Mouse (Mus musculus) MEL (cell line): ENCODE data around the gene Mrtfb. TPM values are rescaled to one million over a fixed set of nuclear protein-coding genes. Genes with fewer than 3 reads are reported as not detected.

Source experiments
- DNase-seq: peaks from one replicate; pipeline ENCODE4 v3.0.0; 2011; ENCODE audit warnings: low read depth, low spot score
- H3K27ac ChIP-seq: 2 replicates; pipeline ENCODE4 v1.5.1; 2012; ENCODE audit warnings: low read depth, mild to moderate bottlenecking, control low read depth, low read length, moderate library complexity; ENCODE audit not compliant: control insufficient read depth
- H3K27me3 ChIP-seq, 2 experiments: fragments of 150-350 bp in 1 of 2; sonication (generic) in 1 of 2; 2 replicates each; pipeline ENCODE4 v1.6.1; 2012; ENCODE audit warnings: low read length in 2 of 2, mild to moderate bottlenecking in 2 of 2, improper control_type of control experiment in 1 of 2, moderate library complexity in 1 of 2; ENCODE audit not compliant: insufficient read depth in 2 of 2, control insufficient read depth in 1 of 2
- H3K36me3 ChIP-seq, 2 experiments: 2 replicates each; pipeline ENCODE4 v1.6.1; 2012 to 2014; ENCODE audit warnings: low read length in 2 of 2, improper control_type of control experiment in 1 of 2, inconsistent platforms in 1 of 2, mild to moderate bottlenecking in 1 of 2; ENCODE audit not compliant: insufficient read depth in 2 of 2, control insufficient read depth in 1 of 2
- H3K4me1 ChIP-seq, 2 experiments: fragments of 150-350 bp in 1 of 2; sonication (generic) in 1 of 2; 2 replicates each; pipeline ENCODE4 v1.6.1; 2012; ENCODE audit warnings: low read length in 2 of 2, improper control_type of control experiment in 1 of 2, mild to moderate bottlenecking in 1 of 2; ENCODE audit not compliant: insufficient read depth in 2 of 2, control insufficient read depth in 1 of 2
- H3K4me3 ChIP-seq, 2 experiments: fragments of 150-350 bp in 1 of 2; sonication (generic) in 1 of 2; 2 replicates each; pipeline ENCODE4 v1.5.1; 2012; ENCODE audit warnings: low read depth in 2 of 2, low read length in 2 of 2, mild to moderate bottlenecking in 2 of 2, moderate library complexity in 2 of 2, control low read depth in 1 of 2, improper control_type of control experiment in 1 of 2; ENCODE audit not compliant: control insufficient read depth in 1 of 2, insufficient read depth in 1 of 2
- H3K79me2 ChIP-seq: 2 replicates; pipeline ENCODE4 v1.6.1; 2012; ENCODE audit warnings: mild to moderate bottlenecking, low read length, moderate library complexity; ENCODE audit not compliant: control insufficient read depth, poor library complexity, insufficient read depth
- H3K9ac ChIP-seq: 2 replicates; pipeline ENCODE4 v1.6.1; 2012; ENCODE audit warnings: low read depth, mild to moderate bottlenecking, control low read depth, low read length, moderate library complexity; ENCODE audit not compliant: control insufficient read depth, poor library complexity, severe bottlenecking
- H3K9me3 ChIP-seq: fragments of 150-350 bp; sonication (generic); replicated peaks from 2 replicates; pipeline ENCODE4 v1.6.1; 2012; ENCODE audit warnings: mild to moderate bottlenecking, low read length, improper control_type of control experiment, moderate library complexity; ENCODE audit not compliant: insufficient read depth
- CHD2 ChIP-seq: IDR thresholded peaks from 2 replicates; pipeline ENCODE4 v1.6.1; 2011; ENCODE audit warnings: low read length, improper control_type of control experiment
- CTCF ChIP-seq, 3 experiments: IDR thresholded peaks in 2 of 3; conservative IDR thresholded peaks in 1 of 3; 2 replicates each; pipeline ENCODE4 v1.5.1; 2011 to 2012; ENCODE audit warnings: low read length in 3 of 3, low read depth in 2 of 3, mild to moderate bottlenecking in 2 of 3, improper control_type of control experiment in 1 of 3, inconsistent platforms in 1 of 3, mixed read lengths in 1 of 3, moderate library complexity in 1 of 3; ENCODE audit not compliant: control insufficient read depth in 1 of 3, insufficient read depth in 1 of 3, poor library complexity in 1 of 3, severe bottlenecking in 1 of 3
- ELF1 ChIP-seq: IDR thresholded peaks from 2 replicates; pipeline ENCODE4 v1.6.1; 2014; ENCODE audit warnings: low read depth, mild to moderate bottlenecking, inconsistent platforms, low read length, improper control_type of control experiment, moderate library complexity
- EP300 ChIP-seq, 2 experiments: IDR thresholded peaks; 2 replicates each; pipeline ENCODE4 v1.6.1; 2011; ENCODE audit warnings: improper control_type of control experiment in 2 of 2, low read length in 2 of 2, low read depth in 1 of 2, mild to moderate bottlenecking in 1 of 2
- GATA1 ChIP-seq: IDR thresholded peaks from 2 replicates; pipeline ENCODE4 v1.6.1; 2011; ENCODE audit warnings: low read depth, low read length, improper control_type of control experiment
- HCFC1 ChIP-seq: IDR thresholded peaks from 2 replicates; pipeline ENCODE4 v1.6.1; 2012; ENCODE audit warnings: low read depth, mild to moderate bottlenecking, inconsistent platforms, low read length, improper control_type of control experiment, moderate library complexity
- MEF2A ChIP-seq: IDR thresholded peaks from 2 replicates; pipeline ENCODE4 v1.6.1; 2014; ENCODE audit warnings: low read depth, mild to moderate bottlenecking, inconsistent platforms, low read length, improper control_type of control experiment; ENCODE audit not compliant: poor library complexity, insufficient replicate concordance, severe bottlenecking; ENCODE audit errors: extremely low read depth
- MXI1 ChIP-seq: IDR thresholded peaks from 2 replicates; pipeline ENCODE4 v1.6.1; 2011; ENCODE audit warnings: mild to moderate bottlenecking, low read depth, low read length, improper control_type of control experiment
- MYC ChIP-seq: IDR thresholded peaks from 2 replicates; pipeline ENCODE4 v1.6.1; 2011; ENCODE audit warnings: low read depth, mild to moderate bottlenecking, low read length, improper control_type of control experiment, moderate library complexity
- NELFE ChIP-seq: IDR thresholded peaks from 2 replicates; pipeline ENCODE4 v1.6.1; 2011; ENCODE audit warnings: low read depth, low read length, improper control_type of control experiment
- NRF1 ChIP-seq: IDR thresholded peaks from 2 replicates; pipeline ENCODE4 v1.6.1; 2014; ENCODE audit warnings: low read depth, mild to moderate bottlenecking, inconsistent platforms, low read length, improper control_type of control experiment, moderate library complexity; ENCODE audit not compliant: poor library complexity, insufficient read depth, severe bottlenecking
- POLR2A ChIP-seq, 2 experiments: IDR thresholded peaks; 2 replicates each; pipeline ENCODE4 v1.6.1; 2011 to 2012; ENCODE audit warnings: low read length in 2 of 2, mild to moderate bottlenecking in 2 of 2, control low read depth in 1 of 2, improper control_type of control experiment in 1 of 2, low read depth in 1 of 2, moderate library complexity in 1 of 2; ENCODE audit not compliant: control insufficient read depth in 1 of 2, insufficient read depth in 1 of 2, poor library complexity in 1 of 2
- POLR2AphosphoS2 ChIP-seq: IDR thresholded peaks from 2 replicates; pipeline ENCODE4 v1.6.1; 2011; ENCODE audit warnings: low read length, improper control_type of control experiment
- POLR2AphosphoS5 ChIP-seq: IDR thresholded peaks from 2 replicates; pipeline ENCODE4 v1.6.1; 2012; ENCODE audit warnings: low read depth, borderline replicate concordance, mild to moderate bottlenecking, inconsistent platforms, low read length, moderate library complexity, mixed read lengths
- TCF12 ChIP-seq: IDR thresholded peaks from 2 replicates; pipeline ENCODE4 v1.6.1; 2014; ENCODE audit warnings: low read depth, mild to moderate bottlenecking, inconsistent platforms, low read length, improper control_type of control experiment, moderate library complexity
- ZNF384 ChIP-seq: IDR thresholded peaks from 2 replicates; pipeline ENCODE4 v1.6.1; 2012; ENCODE audit warnings: low read depth, mild to moderate bottlenecking, inconsistent platforms, low read length, improper control_type of control experiment
- polyA plus RNA-seq, 2 experiments: library from polyadenylated mRNA; stranded (reverse) in 1 of 2; unstranded in 1 of 2; fragments of >175 nt in 1 of 2; fragments of >200 nt in 1 of 2; gene quantifications; 2 replicates each; pipeline versions ENCODE4 v1.2.1 to v1.2.4; 2012; ENCODE audit warnings: low replicate concordance in 2 of 2, low read depth in 1 of 2; ENCODE audit not compliant: insufficient read length in 2 of 2, insufficient read depth in 1 of 2, missing spikeins in 1 of 2
- total RNA-seq: library from RNA; depleted of rRNA; stranded (reverse); fragments of 300-350 nt; gene quantifications from 2 replicates; pipeline ENCODE4 v1.2.3, GENCODE M21; 2012; rRNA removed

The Mrtfb gene
- 2.7 and 3.6 TPM in 2 replicates for total RNA-seq
- polyA plus RNA-seq: 1 to 10 TPM in 1 of 2 experiments, not detected in 1; 6.6 TPM

GRCm38 (mm10) chr16:13255855-13256635 is at the start of gene Mrtfb:
Mrtfb (plus strand) TSS chr16:13256481.
- H3K4me1 ChIP-seq: peaks cover 0 to 8% of the 10 kb centered on the region in 2 experiments; a peak in 3 of 4 replicates
- peak within 1 kb of the TSS; percentile 42 for H3K27ac ChIP-seq
- peak within 1 kb of the TSS; percentile 90 for H3K9ac ChIP-seq
- H3K4me3 ChIP-seq: peak within 1 kb of the TSS; percentile 71 to 97
- TF ChIP-seq HCFC1 (peak; percentile 67), NELFE (peak; percentile 75), MEF2A (no peak), POLR2AphosphoS5 (no peak), CHD2 (peak; percentile 95), MXI1 (0 out of 2 replicates have a peak, but pooled peaks have one; percentile 22), CTCF (IDR thresholded peaks at IDR 0.05 in 2 of 3, conservative IDR thresholded peaks at IDR 0.05 in 1 of 3; ENCODE audit: control insufficient read depth in 1 of 3, insufficient read depth in 1 of 3, low read depth in 2 of 3, low read length in 3 of 3, poor library complexity in 1 of 3, severe bottlenecking in 1 of 3) (no peak), POLR2A (IDR thresholded peaks at IDR 0.05; ENCODE audit: control insufficient read depth in 1 of 2, insufficient read depth in 1 of 2, low read depth in 1 of 2, low read length in 2 of 2, poor library complexity in 1 of 2) (peak; percentile 72 to 83), NRF1 (peak; percentile 93), ELF1 (no peak), GATA1 (no peak), TCF12 (0 out of 2 replicates have a peak, but pooled peaks have one; percentile 7)
- peaks cover 1% of the 10 kb centered on the region; the same call in 1 of the 2 replicates for H3K79me2 ChIP-seq
- peaks cover 0 to 3% of the 10 kb centered on the region in 2 experiments; a peak in 1 of 4 replicates for H3K36me3 ChIP-seq
- H3K9me3 ChIP-seq: no peaks in the 10 kb centered on the region
- DNase-seq: peak; percentile 90
- no peaks in the 10 kb centered on the region; a peak in 1 of 4 replicates for H3K27me3 ChIP-seq

- no peak for TF ChIP-seq ZNF384
- no peak for TF ChIP-seq POLR2AphosphoS2
- no peak for TF ChIP-seq MYC
- no peak for TF ChIP-seq NRF1
- no peak for TF ChIP-seq EP300 (IDR thresholded peaks at IDR 0.05; ENCODE audit: low read depth in 1 of 2, low read length in 2 of 2)
- TF ChIP-seq, all 39 proteins: peak for 0
- H3K27ac ChIP-seq: no peak overlapping the region
- DNase-seq: no peak
- 0 out of 4 replicates have a peak, but pooled peaks cover 0 to 1% of the 10 kb centered on the region in 2 experiments for H3K27me3 ChIP-seq
- no peaks in the 10 kb centered on the region for H3K4me1 ChIP-seq
- H3K36me3 ChIP-seq: no peaks in the 10 kb centered on the region
- no peak overlapping the region for H3K9ac ChIP-seq
- no peaks in the 10 kb centered on the region for H3K79me2 ChIP-seq
- no peaks in the 10 kb centered on the region for H3K9me3 ChIP-seq
- no peak overlapping the region for H3K4me3 ChIP-seq
Measured at GRCm38 (mm10) chr16:13207649-13208048, 48.6 kb upstream of the Mrtfb start.
